Mouse (Mus musculus) heart, postnatal 14 days (tissue): ENCODE results near the gene Prss46. TPM values are rescaled to one million over a fixed set of nuclear protein-coding genes. Genes with fewer than 3 reads are reported as not detected.

ENCODE experiments used
- DNase-seq, 2 experiments: peaks; one replicate each; pipeline ENCODE4 v3.0.0; 2021 to 2022
- intact Hi-C: fragments of 180-260 bp; cut with DNase I; formaldehyde crosslinking; loops from one replicate; pipeline ENCODE4 v1.15.1; 2025
- total RNA-seq, 2 experiments: library from RNA; stranded (reverse); gene quantifications; 2 replicates each; pipeline ENCODE4 v1.2.3; 2021

Gene Prss46
- total RNA-seq, 2 experiments from 2014 or later = not detected

GRCm38 (mm10) chr9:110858523-110858922 lies 14.2 kb downstream of the Prss46 start:
- intact Hi-C loops = no loop called here
- no peak for DNase-seq

GRCm38 (mm10) chr9:110858967-110859596 lies 14.8 kb downstream of the Prss46 start:
- intact Hi-C loops = no loop called here
- no peak for DNase-seq

- DNase-seq = peak; percentile 58 to 76
- intact Hi-C loops = loop anchor here (2.0 to 10.0 kb wide), 6 partner anchors 89 to 459 kb away; partner anchors contain the start of gene Setd2
These were observed 26.7 kb downstream of the Prss46 start for GRCm38 (mm10) chr9:110871030-110871429.

GRCm38 (mm10) chr9:110873681-110874659 lies 29.7 kb downstream of the Prss46 start:
- peak in 1 of 2 experiments; percentile 36 for DNase-seq
- intact Hi-C loops = loop anchor here (5.0 to 10.0 kb wide), 5 partner anchors 92 to 462 kb away; partner anchors contain the start of gene Setd2

- intact Hi-C loops = loop anchor here (5.0 to 10.0 kb wide), 5 partner anchors 92 to 462 kb away; partner anchors contain the start of gene Setd2
- no peak for DNase-seq
These were observed 30.4 kb downstream of the Prss46 start for GRCm38 (mm10) chr9:110874660-110875191.

GRCm38 (mm10) chr9:110875288-110875695 lies 31.0 kb downstream of the Prss46 start:
- intact Hi-C loops = loop anchor here (10.0 kb wide), 1 partner anchor 340 kb away; the partner anchor contains the start of gene Setd2
- no peak for DNase-seq

- intact Hi-C loops = loop anchor here (10.0 kb wide), 1 partner anchor 343 kb away; the partner anchor contains the start of gene Setd2
These were observed 33.0 kb downstream of the Prss46 start for GRCm38 (mm10) chr9:110877353-110877752.

GRCm38 (mm10) chr9:110877888-110878287 lies 33.6 kb downstream of the Prss46 start:
- intact Hi-C loops = loop anchor here (10.0 kb wide), 1 partner anchor 343 kb away; the partner anchor contains the start of gene Setd2
- peak; percentile 83 to 88 for DNase-seq

More at GRCm38 (mm10) chr9:110877353-110877752, 33.0 kb downstream of the Prss46 start:
- no peak for DNase-seq

- peak; percentile 32 to 46 for DNase-seq
These were observed 35.0 kb downstream of the Prss46 start, which contains the start of gene Als2cl for GRCm38 (mm10) chr9:110879191-110879920. Gene Als2cl (plus strand): TSS chr9:110879870.

GRCm38 (mm10) chr9:110879998-110880561 lies 35.8 kb downstream of the Prss46 start, which contains the start of gene Tmie:
Gene Tmie (minus strand): TSS chr9:110880113.
- DNase-seq = peak; percentile 84 to 88
- intact Hi-C loops = loop anchor here (10.0 kb wide), 1 partner anchor 345 kb away; the partner anchor contains the start of gene Setd2

More at GRCm38 (mm10) chr9:110879191-110879920, 35.0 kb downstream of the Prss46 start, which contains the start of gene Als2cl:
- intact Hi-C loops = loop anchor here (10.0 kb wide), 1 partner anchor 345 kb away; the partner anchor contains the start of gene Setd2

GRCm38 (mm10) chr9:110880772-110881171 lies 36.5 kb downstream of the Prss46 start:
- DNase-seq = no peak
- intact Hi-C loops = no loop called here

GRCm38 (mm10) chr9:110881953-110882352 lies 37.6 kb downstream of the Prss46 start:
- DNase-seq = peak; percentile 37 to 46
- intact Hi-C loops = loop anchor here (2.0 kb wide), 1 partner anchor 35 kb away; the partner anchor contains the start of gene Fam240a

GRCm38 (mm10) chr9:110887388-110888303 lies 43.3 kb downstream of the Prss46 start:
- intact Hi-C loops = no loop called here
- DNase-seq = no peak

- DNase-seq = no peak
- intact Hi-C loops = no loop called here
These were observed 44.6 kb downstream of the Prss46 start for GRCm38 (mm10) chr9:110888935-110889334.

- no peak for DNase-seq
- intact Hi-C loops = no loop called here
These were observed 45.9 kb downstream of the Prss46 start for GRCm38 (mm10) chr9:110890026-110890783.

- DNase-seq = no peak
- intact Hi-C loops = no loop called here
These were observed 46.9 kb downstream of the Prss46 start for GRCm38 (mm10) chr9:110891077-110891828.
